In genomic region chr10:41491111-41491510, GRCm38 (mm10) we compare ENCODE assay signal across 9 mouse cellular contexts. TPM values are rescaled to one million over a fixed set of nuclear protein-coding genes. Genes with fewer than 3 reads are reported as not detected.
DNase-seq lines count a peak whose midpoint lies in the region; ATAC-seq and TF ChIP-seq lines count a peak whose summit lies in the region.
"Had no signal": no experiment of that assay in that cellular context is flagged by ENCODE, and none has a peak within 500 bp of the region (broad histone marks: within the 10 kb centered on the region; RNA-seq: fewer than 3 reads in every experiment).

No protein-coding gene starts in this region.

- WGBS in cerebellum, adult 2 months, result 19% methylated on average over 4 of the region's 4 CpGs
- WGBS in neural tube, embryonic 15.5 days, result 52% methylated on average over 4 of the region's 4 CpGs

- TF ChIP-seq POLR2A in cerebellum, adult 2 months (IDR thresholded peaks at IDR 0.05; ENCODE audit: borderline replicate concordance, insufficient read depth, low read length), result no peak

- peak overlapping the region; percentile 92 for H3K4me2 ChIP-seq in neural tube, embryonic 15.5 days

- H3K4me1 ChIP-seq in cerebellum, adult 2 months (ENCODE audit: control insufficient read depth, insufficient read depth, low read length), result peaks cover 7% of the 10 kb centered on the region
- H3K4me1 ChIP-seq in megakaryocyte, embryonic 14.5 days, result peaks cover 35% of the 10 kb centered on the region
- peaks cover 25% of the 10 kb centered on the region for H3K4me1 ChIP-seq in neural tube, embryonic 15.5 days

- no peak for TF ChIP-seq CTCF in cerebellum, adult 2 months (IDR thresholded peaks at IDR 0.05; ENCODE audit: borderline replicate concordance, insufficient read depth, low read depth, low read length)

- no peak overlapping the region for H3K27ac ChIP-seq in cerebellum, adult 2 months (ENCODE audit: insufficient read depth, low read length)
- H3K27ac ChIP-seq in neural tube, embryonic 15.5 days (replicated peaks), result no peak overlapping the region
- H3K27ac ChIP-seq: embryonic facial prominence, embryonic 12.5 days had no signal

- H3K9me3 ChIP-seq in megakaryocyte, embryonic 14.5 days, result no peaks in the 10 kb centered on the region
- H3K9me3 ChIP-seq in neural tube, embryonic 15.5 days (replicated peaks), result no peaks in the 10 kb centered on the region
- H3K9me3 ChIP-seq: embryonic facial prominence, embryonic 12.5 days had no signal

- peaks cover 22% of the 10 kb centered on the region for H3K36me3 ChIP-seq in megakaryocyte, embryonic 14.5 days (replicated peaks; ENCODE audit: low read length)
- peaks cover 9% of the 10 kb centered on the region for H3K36me3 ChIP-seq in neural tube, embryonic 15.5 days

- no peak for ATAC-seq in megakaryocyte, adult 5-6 weeks (ENCODE audit: poor library complexity, severe bottlenecking)
- no peak for ATAC-seq in neural tube, embryonic 15.5 days (ENCODE audit: low FRiP score)

- no peak overlapping the region for H3K9ac ChIP-seq in neural tube, embryonic 15.5 days (replicated peaks)

- intact Hi-C loops in left cerebral cortex, postnatal 25 days (cut with DNase I), result no loop called here

- no peak for DNase-seq in cerebellum, adult 2 months
- no peak for DNase-seq in cerebellum, adult 9-10 months
- DNase-seq in kidney, postnatal 4 days, result peak; percentile 35 to 36
- DNase-seq in left cerebral cortex, postnatal 25 days (ENCODE audit: low spot score in 2 of 2), result no peak
- DNase-seq in right cerebral cortex, adult 18-20 months, result no peak

- H3K27me3 ChIP-seq in cerebellum, adult 2 months (ENCODE audit: control insufficient read depth, insufficient read depth, low read length), result no peaks in the 10 kb centered on the region
- peaks cover 50% of the 10 kb centered on the region for H3K27me3 ChIP-seq in megakaryocyte, embryonic 14.5 days (replicated peaks)
- H3K27me3 ChIP-seq in neural tube, embryonic 15.5 days (replicated peaks), result no peaks in the 10 kb centered on the region
- H3K27me3 ChIP-seq: embryonic facial prominence, embryonic 12.5 days had no signal

- H3K4me3 ChIP-seq in cerebellum, adult 2 months (replicated peaks; ENCODE audit: insufficient read depth, low read depth, low read length), result peak overlapping the region; percentile 9
- H3K4me3 ChIP-seq in megakaryocyte, embryonic 14.5 days (replicated peaks), result peak overlapping the region; percentile 73
- H3K4me3 ChIP-seq in neural tube, embryonic 15.5 days (replicated peaks), result peak overlapping the region; percentile 72

RNA-seq across cellular contexts. Expression of gene Ppil6, which starts 0.9 kb away (rescaled TPM):
- 3.5 and 4.4 TPM in 2 replicates for polyA plus RNA-seq in cerebellum, adult 2 months (2012; rRNA removed)
- not detected in 2 replicates for polyA plus RNA-seq in megakaryocyte, embryonic 14.5 days (2012; ENCODE audit: insufficient read depth, low replicate concordance)
- total RNA-seq in megakaryocyte, adult 5-6 weeks (2015), result 1.2 and 1.3 TPM in 2 replicates
- not detected in 2 replicates for total RNA-seq in megakaryocyte, adult 5-6 weeks (2017)
- polyA plus RNA-seq in neural tube, embryonic 15.5 days (2015; fragmentation: Nextera tagmentation; extraction: Ambion mirVana), result 4.2 and 4.6 TPM in 2 replicates
- total RNA-seq in left cerebral cortex, postnatal 25 days (2021), result 1 to 10 TPM; 7.4 to 9.5 TPM

RNA-seq across cellular contexts. Expression of gene Smpd2, which starts 0.9 kb away (rescaled TPM):
- 36.0 and 38.4 TPM in 2 replicates for polyA plus RNA-seq in cerebellum, adult 2 months (2012; rRNA removed)
- 9.3 and 13.7 TPM in 2 replicates for polyA plus RNA-seq in megakaryocyte, embryonic 14.5 days (2012; ENCODE audit: insufficient read depth, low replicate concordance)
- total RNA-seq in megakaryocyte, adult 5-6 weeks (2015), result 9.4 and 14.3 TPM in 2 replicates
- total RNA-seq in megakaryocyte, adult 5-6 weeks (2017), result 10.9 and 11.3 TPM in 2 replicates
- 37.6 and 42.4 TPM in 2 replicates for polyA plus RNA-seq in neural tube, embryonic 15.5 days (2015; fragmentation: Nextera tagmentation; extraction: Ambion mirVana)
- 10 to 100 TPM; 17.6 to 18.5 TPM for total RNA-seq in left cerebral cortex, postnatal 25 days (2021)

RNA-seq across cellular contexts. Expression of gene Mical1, which starts 15.0 kb away (rescaled TPM):
- polyA plus RNA-seq in cerebellum, adult 2 months (2012; rRNA removed), result 11.1 and 11.3 TPM in 2 replicates
- 4.7 and 17.3 TPM in 2 replicates for polyA plus RNA-seq in megakaryocyte, embryonic 14.5 days (2012; ENCODE audit: insufficient read depth, low replicate concordance)
- total RNA-seq in megakaryocyte, adult 5-6 weeks (2015), result 48.0 and 57.5 TPM in 2 replicates
- 59.9 and 60.7 TPM in 2 replicates for total RNA-seq in megakaryocyte, adult 5-6 weeks (2017)
- 22.7 and 29.6 TPM in 2 replicates for polyA plus RNA-seq in neural tube, embryonic 15.5 days (2015; fragmentation: Nextera tagmentation; extraction: Ambion mirVana)
- 10 to 100 TPM; 19.5 to 20.2 TPM for total RNA-seq in left cerebral cortex, postnatal 25 days (2021)

RNA-seq across cellular contexts. Expression of gene Cd164, which starts 28.1 kb away (rescaled TPM):
- 73.1 and 74.1 TPM in 2 replicates for polyA plus RNA-seq in cerebellum, adult 2 months (2012; rRNA removed)
- 56.7 and 184 TPM in 2 replicates for polyA plus RNA-seq in megakaryocyte, embryonic 14.5 days (2012; ENCODE audit: insufficient read depth, low replicate concordance)
- 161 and 188 TPM in 2 replicates for total RNA-seq in megakaryocyte, adult 5-6 weeks (2015)
- 115 and 135 TPM in 2 replicates for total RNA-seq in megakaryocyte, adult 5-6 weeks (2017)
- polyA plus RNA-seq in neural tube, embryonic 15.5 days (2015; fragmentation: Nextera tagmentation; extraction: Ambion mirVana), result 49.9 and 78.2 TPM in 2 replicates
- total RNA-seq in left cerebral cortex, postnatal 25 days (2021), result 10 to 100 TPM; 59.5 to 61.3 TPM

RNA-seq across cellular contexts. Expression of gene Zbtb24, which starts 40.9 kb away (rescaled TPM):
- polyA plus RNA-seq in cerebellum, adult 2 months (2012; rRNA removed), result 19.2 and 20.0 TPM in 2 replicates
- 2.4 and 3.3 TPM in 2 replicates for polyA plus RNA-seq in megakaryocyte, embryonic 14.5 days (2012; ENCODE audit: insufficient read depth, low replicate concordance)
- 9.3 and 12.6 TPM in 2 replicates for total RNA-seq in megakaryocyte, adult 5-6 weeks (2015)
- 22.3 and 26.2 TPM in 2 replicates for total RNA-seq in megakaryocyte, adult 5-6 weeks (2017)
- 17.7 and 17.9 TPM in 2 replicates for polyA plus RNA-seq in neural tube, embryonic 15.5 days (2015; fragmentation: Nextera tagmentation; extraction: Ambion mirVana)
- total RNA-seq in left cerebral cortex, postnatal 25 days (2021), result 10 to 100 TPM; 17.4 to 20.0 TPM

Comparison
In these comparisons a context has a peak if more than half of its experiments do, and no peak if none do; other contexts are left out.
1. DNase-seq: peak in kidney, postnatal 4 days (2 of 2); none in cerebellum, adult 2 months (0 of 2), cerebellum, adult 9-10 months (single experiment), left cerebral cortex, postnatal 25 days (0 of 2) and right cerebral cortex, adult 18-20 months (single experiment).
2. H3K4me3 ChIP-seq: peak in every context shown above with its lines; median percentile 73 in megakaryocyte, embryonic 14.5 days; 72 in neural tube, embryonic 15.5 days; 9 in cerebellum, adult 2 months.